Mouse (Mus musculus): ENCODE data around the gene Nme4. TPM values are rescaled to one million over a fixed set of nuclear protein-coding genes. Genes with fewer than 3 reads are reported as not detected.
A peak's percentile ranks its signal among the peaks of the same experiment; 100 is the strongest.
"Not testable (repeated sequence)": the region's sequence is repeated elsewhere in the genome, so short reads cannot be mapped to it uniquely, and the experiment has no call there.

Nme4 gene
- total RNA-seq, 2 experiments from 2014 or later, result 5.7 to 6.7 TPM

DNA sequence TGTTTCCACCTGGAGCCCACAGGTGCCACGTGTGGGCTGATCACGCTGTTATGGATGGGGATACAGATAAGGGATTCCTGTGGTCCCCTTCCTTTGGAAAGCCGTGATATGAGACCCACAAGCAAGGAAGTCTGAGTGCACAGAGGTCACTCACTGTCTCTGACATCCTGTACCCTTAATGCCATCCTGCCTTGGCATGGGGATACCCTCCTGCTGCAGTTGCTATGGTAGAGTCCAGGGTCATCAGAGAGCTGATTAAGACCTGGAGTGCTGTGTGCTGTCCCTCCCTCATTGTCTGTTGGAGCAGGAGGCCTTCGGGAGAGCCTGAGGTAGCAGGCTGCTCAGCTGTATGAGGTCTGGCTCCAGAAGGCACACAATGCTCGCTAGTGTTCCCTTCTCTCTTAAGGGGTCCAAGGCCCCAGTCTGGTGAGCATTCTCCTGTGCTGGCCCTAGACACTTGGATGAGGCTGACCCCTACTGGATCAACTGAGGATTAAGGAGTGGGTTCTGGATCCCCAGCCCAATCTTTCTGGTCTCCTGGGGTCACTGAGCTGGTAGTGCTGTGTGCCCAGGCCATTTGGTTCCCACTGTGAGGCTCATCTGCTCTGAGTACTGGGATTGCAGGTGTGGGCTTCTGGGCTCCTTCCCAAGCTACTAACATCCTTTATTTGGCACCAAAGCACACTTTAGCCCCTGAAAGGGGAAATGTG lies 27.2 kb upstream of the Nme4 start:
- Histone ChIP-seq H3K4me3 (no peak overlapping the region), H3K27ac (no peak overlapping the region)
- no peak for TF ChIP-seq CTCF (conservative IDR thresholded peaks at IDR 0.05)
- DNase-seq (ENCODE audit: low spot score in 2 of 2), result no peak

DNA sequence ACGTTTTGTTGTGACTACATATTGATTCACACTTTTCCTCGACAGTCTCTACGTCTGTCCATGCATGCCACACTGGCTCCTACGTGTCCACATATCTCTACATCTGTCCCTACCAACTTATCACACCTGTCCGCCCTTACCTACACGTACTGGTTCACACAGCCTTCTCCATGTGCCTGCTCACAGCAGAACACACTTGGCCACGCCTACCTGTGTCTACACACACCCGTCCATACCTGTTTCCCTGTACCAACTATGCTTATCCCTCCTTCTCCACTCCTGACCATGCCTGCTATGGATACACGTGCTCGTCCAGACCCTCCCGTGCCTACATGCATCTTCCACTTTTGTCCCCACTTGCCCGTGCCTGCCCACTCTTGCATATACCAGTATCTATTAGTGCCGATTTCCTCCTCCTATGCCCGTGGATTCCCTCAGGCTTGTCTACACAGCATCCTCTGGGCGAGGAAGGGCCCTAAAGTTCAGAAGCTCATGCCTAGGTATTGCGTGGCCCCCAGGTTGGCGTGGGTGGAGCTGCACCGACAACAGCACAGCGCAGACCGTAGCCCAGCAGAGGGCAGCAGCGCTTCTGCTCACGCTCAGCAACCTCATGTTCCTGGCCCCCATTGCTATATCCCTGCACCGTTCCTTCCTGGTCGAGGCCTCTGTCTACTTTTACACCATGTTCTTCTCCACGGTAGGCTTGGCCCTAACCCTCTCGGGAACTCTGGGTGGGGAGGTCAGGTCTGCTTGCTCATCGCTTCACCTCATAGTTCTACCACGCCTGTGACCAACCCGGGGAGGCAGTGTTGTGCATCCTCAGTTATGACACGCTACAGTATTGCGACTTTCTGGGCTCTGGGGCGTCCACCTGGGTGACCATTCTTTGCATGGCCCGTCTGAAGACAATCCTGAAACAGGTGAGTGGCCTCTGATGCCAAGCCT lies 24.6 kb upstream of the Nme4 start:
- no peak overlapping the region for H3K27ac ChIP-seq
- TF ChIP-seq CTCF (conservative IDR thresholded peaks at IDR 0.05), result peak; percentile 77
- DNase-seq (ENCODE audit: low spot score in 2 of 2), result peak; percentile 53 to 61
- no peak overlapping the region for H3K4me3 ChIP-seq

DNA sequence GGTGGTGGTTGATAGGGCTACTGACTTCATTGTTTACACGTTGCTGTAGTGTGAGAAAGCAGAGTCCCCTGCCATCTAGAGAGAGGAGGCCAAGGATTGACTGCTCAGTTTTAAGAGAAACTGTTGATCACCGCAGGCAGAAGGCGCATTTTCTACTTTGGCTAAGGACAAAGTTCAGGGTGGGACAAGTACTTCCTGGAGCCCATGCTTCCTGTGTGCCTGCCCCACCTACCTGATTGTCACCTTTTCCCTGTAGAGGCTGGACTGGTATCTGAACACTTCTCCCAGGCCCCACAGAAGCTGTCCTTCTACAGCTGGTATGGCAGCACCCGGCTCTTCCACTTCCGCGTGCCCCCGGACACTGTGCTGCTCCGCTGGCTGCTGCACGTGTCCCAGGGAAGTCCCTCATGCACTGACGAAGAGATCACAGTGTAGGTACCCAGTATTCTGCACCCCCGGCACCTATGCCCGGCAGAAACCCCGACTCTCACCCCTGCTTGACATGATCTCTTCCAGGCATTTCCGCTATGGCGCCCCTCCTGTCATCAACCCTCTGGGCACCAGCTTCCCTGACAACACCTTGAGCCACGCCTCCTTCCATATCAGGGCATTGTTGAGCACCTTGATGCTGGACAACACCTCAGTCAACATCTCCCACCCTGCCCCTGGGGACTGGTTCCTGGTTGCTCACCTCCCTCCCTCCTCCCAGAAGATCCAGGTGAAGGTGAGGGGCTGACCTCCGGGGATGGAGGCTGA lies 21.3 kb upstream of the Nme4 start:
- no peak overlapping the region for H3K27ac ChIP-seq
- no peak for TF ChIP-seq CTCF (conservative IDR thresholded peaks at IDR 0.05)
- DNase-seq (ENCODE audit: low spot score in 2 of 2), result no peak
- no peak overlapping the region for H3K4me3 ChIP-seq

DNA sequence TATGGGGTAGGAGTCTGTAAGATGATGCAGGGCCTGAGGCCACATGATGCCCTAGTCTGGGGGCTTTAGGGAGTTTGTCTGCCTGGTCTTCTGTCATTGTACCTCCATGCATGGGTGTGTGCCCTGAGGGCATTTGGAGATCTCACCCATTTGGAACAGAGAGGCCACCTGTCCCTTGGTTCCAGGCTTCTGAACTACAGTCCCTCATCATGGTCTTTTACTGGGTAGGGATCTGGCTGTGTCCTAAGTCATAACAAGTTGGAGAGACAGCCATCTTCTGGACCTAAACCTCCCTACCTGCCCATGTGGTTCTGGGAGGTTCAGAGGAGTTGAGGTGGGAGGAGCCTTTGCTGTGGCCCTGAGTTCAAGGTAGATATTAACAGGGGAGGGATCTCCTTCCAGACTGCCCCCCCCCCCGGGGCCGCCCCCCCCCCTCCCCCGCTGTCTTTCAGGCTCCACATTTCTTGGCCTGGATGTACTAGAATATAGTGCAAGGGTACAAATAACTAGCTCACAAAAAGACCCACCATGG lies 20.6 kb upstream of the Nme4 start:
- Histone ChIP-seq H3K27ac (no peak overlapping the region), H3K4me3 (no peak overlapping the region)
- no peak for TF ChIP-seq CTCF (conservative IDR thresholded peaks at IDR 0.05)
- DNase-seq (ENCODE audit: low spot score in 2 of 2), result no peak

DNA sequence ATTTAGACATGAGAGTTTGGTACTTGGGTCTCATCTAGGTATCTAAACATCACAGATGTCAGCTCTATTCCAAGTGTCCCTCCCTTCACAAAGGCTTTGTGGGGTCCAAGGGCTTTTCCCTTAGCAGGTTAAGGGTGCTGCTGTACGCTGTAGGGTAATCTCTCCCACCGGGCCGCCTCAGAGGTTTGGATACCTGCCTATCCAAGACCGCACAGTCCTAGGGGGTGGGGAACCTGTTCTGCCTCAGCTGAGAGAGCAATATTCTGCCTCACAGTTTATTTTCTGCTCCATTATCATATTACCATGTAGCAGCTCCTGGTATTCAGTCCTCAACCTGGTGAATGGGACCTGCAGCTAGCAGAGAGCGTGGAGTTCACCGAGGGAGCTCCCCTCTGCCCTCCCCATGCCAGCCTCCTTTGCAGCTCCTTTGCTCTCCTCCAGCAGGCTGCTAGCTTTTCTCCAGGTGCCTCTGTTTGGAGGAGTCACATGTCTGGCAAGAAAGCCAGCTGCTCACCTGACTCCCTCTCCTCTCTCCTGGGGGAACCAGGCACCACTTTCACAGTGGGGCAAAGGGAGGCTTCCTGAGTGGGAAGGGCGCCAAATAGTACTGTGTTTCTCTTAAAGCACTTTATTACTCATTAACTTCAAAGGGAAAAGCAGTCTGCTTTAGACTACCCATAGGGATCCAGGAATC lies 19.9 kb upstream of the Nme4 start:
- no peak for DNase-seq (ENCODE audit: low spot score in 2 of 2)
- H3K4me3 ChIP-seq, result no peak overlapping the region
- no peak overlapping the region for H3K27ac ChIP-seq
- TF ChIP-seq CTCF (conservative IDR thresholded peaks at IDR 0.05), result no peak

DNA sequence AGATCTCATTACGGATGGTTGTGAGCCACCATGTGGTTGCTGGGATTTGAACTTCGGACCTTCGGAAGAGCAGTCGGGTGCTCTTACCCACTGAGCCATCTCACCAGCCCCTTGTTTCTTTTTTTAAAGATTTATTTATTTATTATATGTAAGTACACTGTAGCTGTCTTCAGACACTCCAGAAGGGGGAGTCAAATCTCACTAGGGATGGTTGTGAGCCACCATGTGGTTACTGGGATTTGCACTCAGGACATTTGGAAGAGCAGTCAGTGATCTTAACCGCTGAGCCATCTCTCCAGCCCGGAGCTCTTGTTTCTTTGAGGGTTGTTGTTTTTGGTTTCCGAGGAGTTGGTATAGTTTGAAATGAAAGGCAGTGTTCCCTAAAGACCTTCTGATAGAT lies 19.1 kb upstream of the Nme4 start:
- TF ChIP-seq CTCF (conservative IDR thresholded peaks at IDR 0.05), result peak; percentile 55
- H3K4me3 ChIP-seq; H3K27ac ChIP-seq; DNase-seq (ENCODE audit: low spot score in 2 of 2): not testable (repeated sequence)

DNA sequence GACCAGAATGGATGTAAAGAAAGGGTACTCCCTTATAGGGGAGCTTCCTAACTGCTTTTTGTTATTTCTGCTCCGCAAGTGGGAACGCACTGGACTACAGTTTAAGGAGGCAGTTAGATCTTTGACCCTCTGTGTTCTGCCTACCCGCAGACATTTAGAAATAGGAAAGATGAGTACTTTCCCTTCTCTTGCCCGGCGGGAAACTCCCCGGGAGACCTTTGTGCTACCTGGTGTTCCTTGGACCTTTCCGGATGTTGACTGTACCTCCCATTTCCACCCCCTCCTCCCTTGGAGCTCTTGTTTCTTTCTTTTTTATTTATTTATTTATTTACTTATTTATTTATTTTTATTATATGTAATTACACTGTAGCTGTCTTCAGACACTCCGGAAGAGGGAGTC lies 18.7 kb upstream of the Nme4 start:
- TF ChIP-seq CTCF (conservative IDR thresholded peaks at IDR 0.05), result no peak
- DNase-seq (ENCODE audit: low spot score in 2 of 2), result no peak
- H3K4me3 ChIP-seq, result peak overlapping the region; percentile 74
- H3K27ac ChIP-seq, result peak overlapping the region; percentile 93

DNA sequence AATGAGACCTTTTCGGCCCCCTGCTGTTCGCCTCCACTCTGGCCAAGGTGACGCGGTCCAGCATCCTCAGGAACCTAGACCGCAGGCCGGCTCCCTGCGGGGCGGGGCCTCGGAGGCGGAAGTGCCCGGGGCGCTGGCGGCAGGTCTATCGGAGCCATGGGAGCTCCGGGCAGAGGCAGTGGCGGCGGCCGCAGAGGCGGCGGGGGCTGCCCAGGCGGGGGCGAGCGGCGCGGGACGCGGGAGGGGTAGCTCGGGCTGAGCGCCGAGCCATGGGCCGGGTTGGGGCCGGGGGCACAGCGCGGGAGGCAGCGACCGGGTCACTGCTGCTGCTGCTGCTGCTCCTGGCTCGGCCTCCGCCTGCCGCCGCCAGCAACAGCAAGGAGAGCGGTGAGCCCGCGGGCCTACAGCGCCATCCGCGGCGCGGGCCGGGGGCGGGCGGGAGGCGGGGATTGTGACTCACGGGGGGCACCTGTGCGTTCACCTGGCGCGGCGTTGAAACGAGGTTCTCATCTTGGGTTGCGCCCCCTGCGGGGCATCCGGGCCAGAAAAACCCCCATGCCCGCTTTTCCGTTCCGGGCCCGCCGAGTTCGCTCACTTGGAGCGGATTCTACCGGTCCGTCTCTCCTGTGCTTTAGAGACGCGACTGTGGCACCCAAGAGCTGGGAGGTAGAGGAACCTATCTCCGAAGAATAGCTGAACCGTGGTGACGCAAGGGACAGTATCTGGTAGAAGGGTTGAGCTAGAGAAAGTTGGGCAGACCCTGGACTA lies 18.0 kb upstream of the Nme4 start, which contains the start of gene Tmem8:
Gene Tmem8, plus strand, starts transcription at position 119 of the 768 bp plus-strand sequence.
- DNase-seq (ENCODE audit: low spot score in 2 of 2), result peak in 1 of 2 experiments; percentile 54
- TF ChIP-seq CTCF (conservative IDR thresholded peaks at IDR 0.05), result peak; percentile 69
- Histone ChIP-seq H3K4me3 (peak within 1 kb of the TSS; percentile 74), H3K27ac (peak within 1 kb of the TSS; percentile 93)

DNA sequence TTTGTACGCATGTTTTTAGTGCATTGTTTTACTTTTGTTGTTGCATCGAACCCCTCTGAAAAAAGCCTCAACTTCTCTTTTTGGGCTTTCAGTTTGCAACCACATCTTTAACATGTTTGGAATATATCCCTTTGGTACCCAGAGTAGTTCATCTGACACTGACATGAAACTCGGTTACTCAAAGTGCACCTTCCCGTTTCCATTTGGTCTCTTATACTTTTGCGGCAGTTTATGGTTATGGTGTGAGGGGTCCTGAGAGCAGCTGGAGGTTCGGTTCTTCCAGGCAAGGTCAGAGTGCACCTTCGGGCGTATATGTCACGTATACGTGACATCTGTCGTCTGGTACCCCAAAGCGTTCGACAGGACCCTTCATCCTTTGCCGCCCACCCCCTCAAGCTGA lies 17.3 kb upstream of the Nme4 start:
- peak overlapping the region; percentile 74 for H3K4me3 ChIP-seq
- no peak for DNase-seq (ENCODE audit: low spot score in 2 of 2)
- peak overlapping the region; percentile 93 for H3K27ac ChIP-seq
- no peak for TF ChIP-seq CTCF (conservative IDR thresholded peaks at IDR 0.05)

DNA sequence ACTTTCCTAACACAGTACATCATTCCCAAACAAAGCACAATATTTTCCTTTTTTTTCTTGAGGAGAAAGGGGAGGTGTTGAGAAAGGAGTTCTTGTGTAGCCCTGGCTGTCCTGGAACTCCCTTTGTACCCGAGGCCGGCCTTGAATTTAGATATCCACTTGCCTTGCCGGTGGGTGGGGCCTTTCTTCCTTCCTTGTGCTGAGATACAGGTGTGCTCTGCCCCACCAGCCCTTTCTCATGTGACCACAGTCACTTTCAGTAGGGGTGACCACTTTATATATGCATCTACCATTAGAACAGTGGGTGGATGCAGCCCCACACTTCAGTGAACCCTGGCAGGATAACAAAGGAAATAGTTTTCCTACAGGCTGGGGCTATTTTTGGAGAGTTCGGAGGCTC lies 16.3 kb upstream of the Nme4 start:
- DNase-seq (ENCODE audit: low spot score in 2 of 2), result no peak
- H3K4me3 ChIP-seq, result no peak overlapping the region
- H3K27ac ChIP-seq, result no peak overlapping the region
- TF ChIP-seq CTCF (conservative IDR thresholded peaks at IDR 0.05), result no peak

DNA sequence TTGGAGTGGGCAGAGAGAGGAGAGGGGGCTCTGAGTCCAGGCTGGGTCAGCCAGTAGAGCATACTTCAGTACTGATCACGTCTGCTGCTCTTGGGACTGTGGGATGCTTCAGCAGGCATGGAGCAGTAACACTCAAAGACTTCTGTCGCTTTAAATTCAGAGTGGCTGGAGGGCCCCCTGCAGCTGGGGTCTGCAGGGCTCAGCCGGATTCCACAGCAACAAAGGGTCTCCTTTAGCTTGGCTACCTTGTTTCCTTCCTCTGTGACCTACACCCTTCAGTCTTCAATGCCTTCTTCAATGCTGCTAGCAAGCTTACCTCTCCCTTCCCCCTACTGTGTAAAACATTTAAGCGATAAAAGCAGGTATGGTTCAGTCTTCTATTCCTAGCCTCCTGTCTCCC lies 15.6 kb upstream of the Nme4 start:
- no peak for DNase-seq (ENCODE audit: low spot score in 2 of 2)
- no peak for TF ChIP-seq CTCF (conservative IDR thresholded peaks at IDR 0.05)
- H3K4me3 ChIP-seq, result no peak overlapping the region
- no peak overlapping the region for H3K27ac ChIP-seq
